Mouse (Mus musculus) neural tube, embryonic 13.5 days (tissue): ENCODE measurements around the gene Gm11595. TPM values are rescaled to one million over a fixed set of nuclear protein-coding genes. Genes with fewer than 3 reads are reported as not detected.

Source experiments
- ATAC-seq: fragments of 200-750 bp; cut with Nextera tagmentation; 2 replicates; pipeline ENCODE4 v1.8.0; 2017; ENCODE audit warnings: low read depth, mild to moderate bottlenecking, moderate TSS enrichment, moderate library complexity
- H3K27ac ChIP-seq: fragments of 300-500 bp; sonication (generic); replicated peaks from 2 replicates; pipeline ENCODE4 v1.5.1; 2015; ENCODE audit warnings: moderate library complexity, mild to moderate bottlenecking, inconsistent platforms
- H3K27me3 ChIP-seq: fragments of 300-500 bp; sonication (generic); 2 replicates; pipeline ENCODE4 v1.6.1; 2015; ENCODE audit warnings: mild to moderate bottlenecking, inconsistent platforms
- H3K36me3 ChIP-seq: fragments of 300-500 bp; sonication (generic); 2 replicates; pipeline ENCODE4 v1.6.1; 2015; ENCODE audit warnings: mild to moderate bottlenecking, inconsistent platforms
- H3K4me1 ChIP-seq: fragments of 300-500 bp; sonication (generic); replicated peaks from 2 replicates; pipeline ENCODE4 v1.6.1; 2015; ENCODE audit warnings: inconsistent platforms
- H3K4me2 ChIP-seq: fragments of 300-500 bp; sonication (generic); 2 replicates; pipeline ENCODE4 v1.6.1; 2015; ENCODE audit warnings: inconsistent platforms, mild to moderate bottlenecking, moderate library complexity
- H3K4me3 ChIP-seq: fragments of 300-500 bp; sonication (generic); 2 replicates; pipeline ENCODE4 v1.5.1; 2015; ENCODE audit warnings: mild to moderate bottlenecking, inconsistent platforms
- H3K9ac ChIP-seq: fragments of 300-500 bp; sonication (generic); 2 replicates; pipeline ENCODE4 v1.6.1; 2015; ENCODE audit warnings: moderate library complexity, mild to moderate bottlenecking, inconsistent platforms
- H3K9me3 ChIP-seq: fragments of 300-500 bp; sonication (generic); 2 replicates; pipeline ENCODE4 v1.6.1; 2016; ENCODE audit warnings: inconsistent platforms
- WGBS: fragments of 180-500 bp; shearing (Covaris S2); methylation state at CpG from one replicate; pipeline ENCODE4 v1.1.7; 2015; 5-methylcytosine and 5-hydroxymethylcytosine counted together
- polyA plus RNA-seq: library from polyadenylated mRNA; unstranded; fragments of >200 nt; fragmentation: Nextera tagmentation; extraction: Ambion mirVana; gene quantifications from 2 replicates; pipeline ENCODE4 v1.2.1, GENCODE M21; 2015

Gene Gm11595
- polyA plus RNA-seq, 1 experiment from 2014 or later, result not detected

- Histone ChIP-seq H3K4me1 (no peaks in the 10 kb centered on the region), H3K36me3 (no peaks in the 10 kb centered on the region), H3K9ac (no peak overlapping the region), H3K4me2 (no peak overlapping the region), H3K9me3 (no peaks in the 10 kb centered on the region), H3K27ac (no peak overlapping the region), H3K27me3 (no peaks in the 10 kb centered on the region), H3K4me3 (no peak overlapping the region)
- 84% methylated on average over 2 of the region's 2 CpGs for WGBS
- no peak for ATAC-seq
Measured at GRCm38 (mm10) chr11:99724061-99724460, 48.7 kb downstream of the Gm11595 start.

Other genes with a start within 250 kb of the Gm11595 start
- not detected in 2 replicates for gene Krt40, start 229.8 kb downstream of the Gm11595 start, polyA plus RNA-seq
- not detected in 2 replicates for gene Krtap3-3, start 222.0 kb downstream of the Gm11595 start, polyA plus RNA-seq
- gene Krtap3-2, start 216.1 kb downstream of the Gm11595 start, polyA plus RNA-seq, result not detected in 2 replicates
- not detected in 2 replicates for gene Gm11939, start 213.4 kb downstream of the Gm11595 start, polyA plus RNA-seq
- not detected in 2 replicates for gene Krtap3-1, start 206.3 kb downstream of the Gm11595 start, polyA plus RNA-seq
- gene Krtap1-5, start 191.9 kb downstream of the Gm11595 start, polyA plus RNA-seq, result not detected in 2 replicates
- not detected in 2 replicates for gene Krtap1-4, start 189.3 kb downstream of the Gm11595 start, polyA plus RNA-seq
- not detected in 2 replicates for gene Krtap1-3, start 181.6 kb downstream of the Gm11595 start, polyA plus RNA-seq
- gene Krtap9-3, start 174.8 kb downstream of the Gm11595 start, polyA plus RNA-seq, result not detected in 2 replicates
- gene Gm11938, start 169.6 kb downstream of the Gm11595 start, polyA plus RNA-seq, result not detected in 2 replicates
- gene Gm11937, start 162.7 kb downstream of the Gm11595 start, polyA plus RNA-seq, result not detected in 2 replicates
- not detected in 2 replicates for gene Krtap2-4, start 158.1 kb downstream of the Gm11595 start, polyA plus RNA-seq
- not detected in 2 replicates for gene Gm11562, start 152.5 kb downstream of the Gm11595 start, polyA plus RNA-seq
- not detected in 2 replicates for gene Krtap4-1, start 144.7 kb downstream of the Gm11595 start, polyA plus RNA-seq
- gene Krtap4-2, start 137.8 kb downstream of the Gm11595 start, polyA plus RNA-seq, result not detected in 2 replicates
- gene Krtap4-7, start 128.8 kb downstream of the Gm11595 start, polyA plus RNA-seq, result not detected in 2 replicates
- not detected in 2 replicates for gene Gm11555, start 122.7 kb downstream of the Gm11595 start, polyA plus RNA-seq
- not detected in 2 replicates for gene Gm11563, start 114.0 kb downstream of the Gm11595 start, polyA plus RNA-seq
- not detected in 2 replicates for gene Krtap4-6, start 107.0 kb downstream of the Gm11595 start, polyA plus RNA-seq
- gene Gm14190, start 82.2 kb downstream of the Gm11595 start, polyA plus RNA-seq, result not detected in 2 replicates
- gene Gm14180, start 38.6 kb downstream of the Gm11595 start, polyA plus RNA-seq, result not detected in 2 replicates
- not detected in 2 replicates for gene Krtap4-8, start 7.8 kb upstream of the Gm11595 start, polyA plus RNA-seq
- not detected in 2 replicates for gene Krtap4-9, start 12.3 kb upstream of the Gm11595 start, polyA plus RNA-seq
- not detected in 2 replicates for gene Gm11596, start 20.6 kb upstream of the Gm11595 start, polyA plus RNA-seq
- gene Gm11569, start 26.0 kb upstream of the Gm11595 start, polyA plus RNA-seq, result not detected in 2 replicates
- gene Gm11554, start 31.5 kb upstream of the Gm11595 start, polyA plus RNA-seq, result not detected in 2 replicates
- gene Krtap4-13, start 37.0 kb upstream of the Gm11595 start, polyA plus RNA-seq, result not detected in 2 replicates
- gene Gm11564, start 42.8 kb upstream of the Gm11595 start, polyA plus RNA-seq, result not detected in 2 replicates
- gene 2300003K06Rik, start 65.2 kb upstream of the Gm11595 start, polyA plus RNA-seq, result not detected in 2 replicates
- gene Krtap4-16, start 78.7 kb upstream of the Gm11595 start, polyA plus RNA-seq, result not detected in 2 replicates
- gene Gm11568, start 85.0 kb upstream of the Gm11595 start, polyA plus RNA-seq, result not detected in 2 replicates
- not detected in 2 replicates for gene Gm11559, start 91.6 kb upstream of the Gm11595 start, polyA plus RNA-seq
- gene Krtap9-1, start 100.5 kb upstream of the Gm11595 start, polyA plus RNA-seq, result not detected in 2 replicates
- gene Gm11567, start 106.3 kb upstream of the Gm11595 start, polyA plus RNA-seq, result not detected in 2 replicates
- not detected in 2 replicates for gene Krtap31-1, start 135.0 kb upstream of the Gm11595 start, polyA plus RNA-seq
- not detected in 2 replicates for gene Gm11565, start 141.8 kb upstream of the Gm11595 start, polyA plus RNA-seq
- not detected in 2 replicates for gene Krtap31-2, start 163.4 kb upstream of the Gm11595 start, polyA plus RNA-seq
- gene Krtap9-5, start 175.6 kb upstream of the Gm11595 start, polyA plus RNA-seq, result not detected in 2 replicates
- not detected in 2 replicates for gene Krtap29-1, start 206.1 kb upstream of the Gm11595 start, polyA plus RNA-seq
- not detected in 2 replicates for gene Krtap16-1, start 213.7 kb upstream of the Gm11595 start, polyA plus RNA-seq
- gene Krtap17-1, start 221.1 kb upstream of the Gm11595 start, polyA plus RNA-seq, result 0.55 TPM in 1 of 2 replicates, not detected in the other
- gene Krt33a, start 243.3 kb upstream of the Gm11595 start, polyA plus RNA-seq, result not detected in 2 replicates